Mouse (Mus musculus) liver, embryonic 11.5 days (tissue): ENCODE data around the gene Parp1. TPM values are rescaled to one million over a fixed set of nuclear protein-coding genes. Genes with fewer than 3 reads are reported as not detected.
"Not testable (repeated sequence)": the region's sequence is repeated elsewhere in the genome, so short reads cannot be mapped to it uniquely, and the experiment has no call there.

Source experiments
- ATAC-seq: fragments of 200-750 bp; cut with Nextera tagmentation; replicated peaks from 2 replicates; pipeline ENCODE4 v1.8.0; 2017; ENCODE audit warnings: moderate number of reproducible peaks, mild to moderate bottlenecking, moderate TSS enrichment, moderate library complexity; ENCODE audit not compliant: low FRiP score
- DNase-seq: peaks from one replicate; pipeline ENCODE4 v3.0.0-alpha.2; 2017; ENCODE audit warnings: low spot score
- H3K27ac ChIP-seq: fragments of 300-500 bp; sonication (generic); 2 replicates; pipeline ENCODE4 v1.5.1; 2014; ENCODE audit warnings: mild to moderate bottlenecking, low read depth, low read length, control low read depth
- H3K27me3 ChIP-seq: fragments of 300-500 bp; sonication (generic); replicated peaks from 2 replicates; pipeline ENCODE4 v1.6.1; 2014; ENCODE audit warnings: low read length, mixed read lengths; ENCODE audit not compliant: control insufficient read depth, insufficient read depth
- H3K36me3 ChIP-seq: fragments of 300-500 bp; sonication (generic); 2 replicates; pipeline ENCODE4 v1.6.1; 2014; ENCODE audit warnings: mild to moderate bottlenecking, low read length, moderate library complexity, mixed read lengths; ENCODE audit not compliant: control insufficient read depth, insufficient read depth
- H3K4me1 ChIP-seq: fragments of 300-500 bp; sonication (generic); replicated peaks from 2 replicates; pipeline ENCODE4 v1.6.1; 2014; ENCODE audit warnings: low read length, mixed read lengths; ENCODE audit not compliant: control insufficient read depth, insufficient read depth
- H3K4me2 ChIP-seq: fragments of 300-500 bp; sonication (generic); 2 replicates; pipeline ENCODE4 v1.6.1; 2014; ENCODE audit warnings: mild to moderate bottlenecking, control low read depth, moderate library complexity
- H3K4me3 ChIP-seq: fragments of 300-500 bp; sonication (generic); 2 replicates; pipeline ENCODE4 v1.5.1; 2014; ENCODE audit warnings: low read depth, low read length, control low read depth
- H3K9ac ChIP-seq: fragments of 300-500 bp; sonication (generic); 2 replicates; pipeline ENCODE4 v1.6.1; 2014; ENCODE audit warnings: low read depth, low read length, control low read depth
- H3K9me3 ChIP-seq: fragments of 300-500 bp; sonication (generic); 2 replicates; pipeline ENCODE4 v1.6.1; 2016; ENCODE audit warnings: low read length, inconsistent platforms, mixed read lengths; ENCODE audit not compliant: control insufficient read depth
- WGBS: fragments of 180-500 bp; shearing (Covaris S2); extraction: QIAGEN DNeasy Blood & Tissue Kit; methylation state at CpG from one replicate; pipeline ENCODE4 v1.1.7; 2014; 5-methylcytosine and 5-hydroxymethylcytosine counted together
- polyA plus RNA-seq: library from polyadenylated mRNA; unstranded; fragments of >200 nt; fragmentation: Nextera tagmentation; extraction: Ambion mirVana; gene quantifications from 2 replicates; pipeline ENCODE4 v1.2.1, GENCODE M21; 2014

Gene Parp1
- polyA plus RNA-seq, 1 experiment from 2014 or later: 177 TPM

DNA sequence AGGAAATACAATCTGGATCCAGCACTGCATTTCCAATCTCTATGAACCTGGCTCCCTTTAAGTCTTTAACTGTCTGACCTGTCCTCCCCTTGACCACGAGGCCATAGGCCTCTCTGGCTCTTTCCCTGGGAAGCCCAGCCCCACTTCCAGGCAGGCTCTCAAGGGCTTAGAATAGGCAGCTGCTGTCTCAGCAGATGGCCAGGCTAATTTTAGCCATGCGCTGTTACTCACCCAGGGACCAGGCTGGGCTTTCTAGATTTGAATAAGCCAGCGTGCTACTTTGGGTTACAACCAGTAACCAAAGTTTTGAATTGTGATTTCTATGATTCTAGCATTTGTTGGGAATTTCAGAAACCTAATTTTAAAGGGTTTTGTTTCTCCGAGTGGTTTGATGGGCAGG is 35.9 kb downstream of the Parp1 start:
- Histone ChIP-seq H3K4me2 (no peak overlapping the region), H3K27ac (no peak overlapping the region), H3K9ac (no peak overlapping the region), H3K27me3 (no peaks in the 10 kb centered on the region), H3K9me3 (no peaks in the 10 kb centered on the region), H3K36me3 (peaks cover 21% of the 10 kb centered on the region), H3K4me3 (no peak overlapping the region), H3K4me1 (no peaks in the 10 kb centered on the region)
- WGBS: 66% methylated on average over 4 of the region's 4 CpGs
- no peak for ATAC-seq
- DNase-seq: no peak

DNA sequence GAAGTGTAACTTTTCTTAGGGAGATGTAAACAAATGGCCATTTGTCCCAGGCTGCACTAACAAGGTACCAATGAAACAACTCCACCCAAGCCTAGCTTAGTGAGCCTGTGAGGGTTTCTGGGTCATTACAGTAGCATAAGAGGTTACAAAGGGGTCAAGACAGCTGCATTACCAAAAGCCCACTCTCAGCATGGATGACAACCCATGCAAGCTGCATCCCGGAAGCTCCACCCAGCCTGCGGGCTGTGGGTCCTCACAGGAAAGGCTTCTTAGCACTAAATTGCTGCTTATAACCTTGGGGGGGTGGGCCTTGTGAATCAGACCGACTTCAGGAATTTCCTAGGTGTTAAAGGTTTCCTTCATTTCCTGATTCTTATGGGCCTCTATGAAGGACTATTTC is 37.4 kb downstream of the Parp1 start:
- Histone ChIP-seq H3K36me3 (peaks cover 10% of the 10 kb centered on the region), H3K4me3 (no peak overlapping the region), H3K27ac (no peak overlapping the region), H3K4me1 (no peaks in the 10 kb centered on the region), H3K27me3 (no peaks in the 10 kb centered on the region), H3K4me2 (no peak overlapping the region), H3K9ac (no peak overlapping the region), H3K9me3 (no peaks in the 10 kb centered on the region)
- 41% methylated on average over 3 of the region's 3 CpGs for WGBS
- ATAC-seq (no peak), DNase-seq (no peak)

DNA sequence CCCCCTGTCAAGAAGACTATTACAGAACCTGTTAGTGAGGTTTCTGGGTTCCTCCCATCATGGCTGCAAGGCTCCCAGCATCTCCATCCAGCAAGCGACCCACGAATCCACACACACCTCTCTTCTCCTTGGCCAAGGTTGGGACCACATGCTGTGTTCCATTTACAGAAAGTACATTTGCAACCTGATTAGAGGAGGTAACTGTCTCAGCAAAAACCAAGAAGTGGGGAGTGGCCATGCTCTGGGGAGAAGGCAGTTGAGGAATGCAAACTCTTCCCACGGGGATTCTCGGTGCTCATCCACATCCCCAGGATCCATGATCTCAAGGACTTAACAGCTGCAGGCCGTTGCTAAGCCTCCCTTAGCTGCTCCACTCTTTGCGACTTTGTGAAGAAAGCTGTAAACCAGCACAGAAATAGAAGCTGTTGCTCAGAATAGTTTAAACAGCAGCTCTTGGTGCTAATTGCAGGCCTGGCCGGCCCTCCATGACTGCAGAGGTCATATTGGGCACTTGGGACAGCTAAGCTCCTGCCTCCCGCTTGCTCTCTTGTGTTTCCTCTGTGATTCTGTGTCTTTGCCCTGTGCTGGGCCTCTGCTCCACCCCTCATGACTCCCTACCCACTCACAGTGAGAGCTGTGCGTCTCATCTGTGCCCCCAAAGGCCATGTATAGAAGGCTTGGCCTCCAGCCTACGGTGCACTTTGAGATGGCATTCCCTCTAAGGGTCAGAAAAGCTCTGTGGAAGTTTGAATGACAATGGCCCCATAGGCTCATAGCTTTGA is 38.3 kb downstream of the Parp1 start:
- ATAC-seq (no peak), DNase-seq (no peak)
- Histone ChIP-seq H3K4me1 (no peaks in the 10 kb centered on the region), H3K27ac (no peak overlapping the region), H3K36me3 (peaks cover 5% of the 10 kb centered on the region; the same call in 1 of the 2 replicates), H3K9ac (no peak overlapping the region), H3K27me3 (no peaks in the 10 kb centered on the region), H3K4me2 (no peak overlapping the region), H3K4me3 (no peak overlapping the region), H3K9me3 (peaks cover 6% of the 10 kb centered on the region; the same call in 1 of the 2 replicates)
- WGBS: 75% methylated on average over 10 of the region's 10 CpGs

DNA sequence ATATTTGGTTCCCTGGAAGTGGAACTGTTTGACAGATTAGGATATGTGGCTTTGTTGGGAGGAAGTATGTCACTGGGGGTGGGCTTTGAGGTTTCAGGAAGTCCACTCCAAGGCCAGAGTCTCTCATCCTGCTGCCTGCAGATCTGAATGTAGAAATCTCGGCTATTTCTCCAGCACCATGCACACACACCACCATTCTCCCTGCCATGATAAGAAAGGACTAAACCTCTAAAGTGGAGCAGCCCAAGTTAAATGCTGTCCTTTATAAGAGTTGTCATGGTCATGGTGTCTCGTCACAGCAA is 38.8 kb downstream of the Parp1 start:
- no peak for DNase-seq
- Histone ChIP-seq H3K36me3 (peaks cover 5% of the 10 kb centered on the region; the same call in 1 of the 2 replicates), H3K4me3 (no peak overlapping the region), H3K4me2 (no peak overlapping the region), H3K4me1 (no peaks in the 10 kb centered on the region), H3K9me3 (peaks cover 6% of the 10 kb centered on the region; the same call in 1 of the 2 replicates), H3K27ac (no peak overlapping the region), H3K27me3 (no peaks in the 10 kb centered on the region), H3K9ac (no peak overlapping the region)
- 62% methylated on average over 2 of the region's 2 CpGs for WGBS
- ATAC-seq: no peak

DNA sequence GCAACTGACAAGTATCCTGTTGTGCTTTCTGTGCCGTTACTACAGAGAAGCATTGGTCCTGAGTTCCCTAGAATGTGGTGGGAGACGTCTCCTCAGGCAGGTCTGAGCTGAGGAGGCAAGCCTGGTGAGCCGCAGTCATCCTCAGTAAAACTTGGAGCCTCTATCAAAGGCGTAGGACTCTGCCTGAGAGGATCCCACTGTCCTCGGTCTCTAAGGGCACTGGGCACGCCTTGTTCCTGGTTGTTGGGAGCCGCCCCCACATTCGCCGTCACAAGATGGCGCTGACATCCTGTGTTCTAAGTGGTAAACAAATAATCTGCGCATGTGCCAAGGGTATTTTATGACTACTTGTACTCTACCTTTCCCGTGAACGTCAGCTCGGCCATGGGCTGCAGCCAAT is 43.1 kb downstream of the Parp1 start:
- H3K27me3 ChIP-seq, H3K36me3 ChIP-seq, H3K27ac ChIP-seq, H3K9ac ChIP-seq, H3K4me3 ChIP-seq, H3K4me2 ChIP-seq, H3K4me1 ChIP-seq, H3K9me3 ChIP-seq, DNase-seq, ATAC-seq: not testable (repeated sequence)
- WGBS: 94% methylated on average over 11 of the region's 14 CpGs

DNA sequence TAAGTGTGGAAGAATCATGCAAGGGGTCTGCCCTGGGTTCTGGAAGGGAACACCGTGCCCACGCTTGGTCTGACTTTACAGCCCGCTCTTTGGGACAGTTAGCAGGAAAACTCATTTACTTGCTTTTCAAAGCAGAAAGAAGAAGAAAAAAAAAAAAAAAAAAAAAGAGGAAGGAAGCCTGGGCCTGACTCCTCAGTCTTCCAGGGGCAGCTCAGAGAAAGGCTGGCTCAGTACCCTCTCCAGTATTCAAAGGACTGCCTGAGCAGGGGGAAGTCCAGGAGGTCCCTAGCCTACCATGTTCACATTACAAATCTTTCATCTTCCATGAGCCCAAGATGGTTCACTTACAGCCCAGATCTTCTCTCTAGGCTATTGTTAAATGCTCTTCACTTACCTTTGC is 48.0 kb downstream of the Parp1 start:
- Histone ChIP-seq H3K27ac (no peak overlapping the region), H3K9me3 (peaks cover 1% of the 10 kb centered on the region; the same call in 1 of the 2 replicates), H3K27me3 (no peaks in the 10 kb centered on the region), H3K9ac (no peak overlapping the region), H3K4me1 (no peaks in the 10 kb centered on the region), H3K4me2 (no peak overlapping the region), H3K36me3 (no peaks in the 10 kb centered on the region), H3K4me3 (no peak overlapping the region)
- no peak for ATAC-seq
- WGBS: 85% methylated on average over 3 of the region's 3 CpGs
- DNase-seq: no peak

DNA sequence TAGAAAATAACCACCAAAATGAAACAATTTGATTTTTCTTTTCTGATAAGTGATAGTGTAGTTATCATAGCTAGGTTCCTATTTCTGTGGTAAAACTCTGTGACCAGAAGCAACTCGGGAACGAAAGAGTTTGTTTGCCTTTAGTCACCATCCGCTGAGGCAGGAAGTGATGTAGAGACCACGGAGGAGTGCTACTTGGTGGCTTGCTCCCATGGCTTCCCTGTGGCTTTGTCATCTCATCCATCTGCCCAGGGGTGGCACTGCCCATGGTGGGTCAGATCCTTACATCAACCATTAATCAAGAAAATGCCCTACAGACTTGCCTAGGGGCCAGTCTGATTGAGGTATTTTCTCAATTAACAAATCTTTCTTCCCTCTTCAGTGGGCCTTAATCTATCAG is 53.7 kb downstream of the Parp1 start:
- ATAC-seq (no peak), DNase-seq (no peak)
- Histone ChIP-seq H3K4me1 (no peaks in the 10 kb centered on the region), H3K27me3 (no peaks in the 10 kb centered on the region), H3K27ac (no peak overlapping the region), H3K9ac (no peak overlapping the region), H3K4me3 (no peak overlapping the region), H3K4me2 (no peak overlapping the region), H3K9me3 (no peaks in the 10 kb centered on the region; the same call in 1 of the 2 replicates), H3K36me3 (no peaks in the 10 kb centered on the region)
- 64% methylated on average over 4 of the region's 4 CpGs for WGBS

DNA sequence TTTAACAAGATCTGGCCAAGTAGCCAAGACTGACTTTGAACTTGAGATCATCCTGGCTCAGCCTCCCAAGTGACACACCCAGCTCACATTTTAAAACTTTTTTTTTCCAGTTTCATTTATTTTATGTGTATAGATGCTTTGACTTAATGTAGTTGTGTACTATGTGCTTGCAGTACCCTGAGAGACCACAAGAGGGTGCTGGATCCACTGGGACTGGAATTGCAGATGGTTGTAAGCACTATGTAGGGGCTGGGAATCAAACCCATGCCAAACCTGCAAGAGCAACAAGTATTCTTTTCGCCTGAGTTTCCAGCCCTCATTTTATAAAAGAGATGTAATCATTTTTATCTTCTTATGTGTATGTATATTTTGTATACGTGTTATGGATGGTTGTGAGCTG is 55.2 kb downstream of the Parp1 start:
- Histone ChIP-seq H3K36me3 (no peaks in the 10 kb centered on the region), H3K9ac (no peak overlapping the region), H3K4me2 (no peak overlapping the region), H3K27ac (no peak overlapping the region), H3K9me3 (no peaks in the 10 kb centered on the region; the same call in 1 of the 2 replicates), H3K4me1 (no peaks in the 10 kb centered on the region), H3K4me3 (no peak overlapping the region), H3K27me3 (no peaks in the 10 kb centered on the region)
- ATAC-seq (no peak), DNase-seq (no peak)
- WGBS: 84% methylated on average over 2 of the region's 2 CpGs

DNA sequence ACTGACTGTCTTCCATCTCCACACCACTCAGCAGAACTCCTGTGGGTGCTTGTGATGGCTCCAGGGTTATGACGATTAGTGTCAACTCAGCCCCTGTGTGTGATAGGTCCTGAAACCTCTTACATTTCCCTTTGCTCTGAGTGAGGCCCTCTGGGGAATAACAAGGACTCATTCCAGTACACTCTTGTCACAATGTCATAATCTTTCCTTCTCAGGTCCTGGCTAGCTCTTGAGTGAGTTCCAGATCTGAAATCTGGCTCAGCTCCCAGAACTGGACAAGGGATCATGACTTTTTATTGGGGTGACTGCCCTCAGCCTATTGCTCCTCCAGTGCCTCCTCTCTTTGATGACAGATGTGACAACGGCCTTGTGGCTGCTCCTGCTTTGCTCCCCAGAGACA is 57.4 kb downstream of the Parp1 start:
- Histone ChIP-seq H3K4me3 (no peak overlapping the region), H3K4me2 (no peak overlapping the region), H3K4me1 (no peaks in the 10 kb centered on the region), H3K36me3 (no peaks in the 10 kb centered on the region), H3K27ac (no peak overlapping the region), H3K9ac (no peak overlapping the region), H3K27me3 (no peaks in the 10 kb centered on the region), H3K9me3 (no peaks in the 10 kb centered on the region; the same call in 1 of the 2 replicates)
- no peak for DNase-seq
- 82% methylated on average over 2 of the region's 2 CpGs for WGBS
- no peak for ATAC-seq
